Mouse (Mus musculus) liver, postnatal 0 days (tissue): Measurements from ENCODE around the gene Pcnx3.

Experiments
- CTCF ChIP-seq: sonication (generic); IDR thresholded peaks from 2 replicates; pipeline ENCODE4 v1.5.1; 2016; ENCODE audit warnings: antibody characterized with exemption, low read depth
- EP300 ChIP-seq: IDR thresholded peaks from 2 replicates; pipeline ENCODE4 v1.6.1; 2016; ENCODE audit warnings: antibody characterized with exemption, low read depth, mild to moderate bottlenecking

- TF ChIP-seq CTCF (no peak), EP300 (no peak)
These were observed 37.0 kb downstream of the Pcnx3 start for GRCm38 (mm10) chr19:5651502-5652274.
